Mouse (Mus musculus): ENCODE data around the gene Pacs2. TPM values are rescaled to one million over a fixed set of nuclear protein-coding genes. Genes with fewer than 3 reads are reported as not detected.
A peak's percentile ranks its signal among the peaks of the same experiment; 100 is the strongest.

Gene Pacs2
- 10 to 100 TPM; 51.8 to 54.4 TPM for total RNA-seq (2021)
- long read RNA-seq, experiment 1, full-length matches to known transcripts, result 26 of 66 reads
- long read RNA-seq, experiment 1, partial matches to known transcripts, result 13 of 66 reads
- long read RNA-seq, experiment 1, other reads (novel, unspliced or antisense), result 27 of 66 reads
- long read RNA-seq, experiment 2, full-length matches to known transcripts, result 28 of 78 reads
- long read RNA-seq, experiment 2, partial matches to known transcripts, result 28 of 78 reads
- long read RNA-seq, experiment 2, other reads (novel, unspliced or antisense), result 22 of 78 reads

DNA sequence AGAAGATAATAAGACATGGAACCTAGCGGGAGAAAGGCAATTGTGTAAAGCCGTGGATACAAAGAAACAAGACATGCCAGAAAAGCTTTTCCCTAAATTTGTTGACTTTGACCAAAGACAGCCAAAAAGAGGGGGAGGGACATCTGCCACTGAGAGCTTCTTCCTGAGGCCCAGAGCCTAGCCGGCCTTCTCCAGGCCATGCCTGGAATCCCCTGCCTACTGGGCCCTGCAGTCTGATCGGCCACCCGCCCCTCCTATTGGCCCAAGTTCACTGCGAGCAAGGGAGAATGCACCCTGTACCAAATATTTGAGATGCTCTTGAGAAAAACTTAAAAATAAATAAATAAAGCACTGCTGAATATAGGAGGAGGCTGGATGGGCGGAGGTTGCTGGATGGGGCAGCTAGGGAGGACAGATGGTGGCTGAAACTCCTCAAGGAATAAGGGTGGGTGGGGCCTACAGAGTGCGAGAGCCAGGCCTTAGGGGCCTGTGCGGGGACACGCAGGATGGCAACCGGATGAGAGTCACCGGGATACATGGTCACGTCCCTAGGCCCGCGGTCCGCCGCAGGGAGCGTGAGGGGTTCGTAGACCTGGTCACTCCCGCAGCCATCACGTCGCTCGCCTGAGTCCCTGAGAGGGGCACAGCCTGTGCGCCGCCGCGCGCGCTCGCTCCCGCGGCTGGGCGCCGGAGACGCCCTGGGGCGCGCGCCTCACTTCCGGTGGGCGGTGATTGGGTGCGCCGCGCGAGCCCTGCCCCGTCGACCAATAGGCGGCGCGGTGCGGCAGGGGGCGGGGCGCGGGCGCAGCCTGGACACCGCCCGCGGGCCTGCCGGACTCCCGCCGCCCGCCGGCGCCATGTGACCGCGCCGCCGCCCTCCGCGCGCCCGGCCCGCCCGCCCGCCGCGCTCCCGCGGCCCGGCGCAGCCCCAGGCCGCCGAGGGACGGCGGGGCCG lies at the start of gene Pacs2:
Gene Pacs2, plus strand, starts transcription at position 905 of the 955 bp plus-strand sequence.
- DNase-seq, result peak; percentile 98

DNA sequence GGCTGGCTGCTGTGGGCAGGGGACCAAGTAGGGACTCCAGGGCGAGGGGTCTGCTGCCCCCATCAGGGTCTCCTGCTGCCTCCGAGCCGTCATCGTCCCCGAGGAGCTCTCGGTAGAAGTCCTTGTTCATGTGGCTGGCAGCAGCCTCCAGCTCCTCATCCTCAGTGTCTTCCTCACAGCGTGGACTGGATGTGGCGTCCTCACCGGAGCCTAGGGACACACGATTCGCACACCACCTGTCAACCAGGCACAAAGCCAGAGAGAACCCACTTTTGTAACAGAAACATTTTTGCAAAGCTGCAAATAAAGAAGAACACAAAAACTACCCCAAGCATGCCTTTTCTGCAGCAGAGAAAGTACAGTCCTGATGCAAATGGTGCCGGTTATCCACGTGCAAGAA lies 48.5 kb upstream of the Pacs2 start:
- no peak for DNase-seq

DNA sequence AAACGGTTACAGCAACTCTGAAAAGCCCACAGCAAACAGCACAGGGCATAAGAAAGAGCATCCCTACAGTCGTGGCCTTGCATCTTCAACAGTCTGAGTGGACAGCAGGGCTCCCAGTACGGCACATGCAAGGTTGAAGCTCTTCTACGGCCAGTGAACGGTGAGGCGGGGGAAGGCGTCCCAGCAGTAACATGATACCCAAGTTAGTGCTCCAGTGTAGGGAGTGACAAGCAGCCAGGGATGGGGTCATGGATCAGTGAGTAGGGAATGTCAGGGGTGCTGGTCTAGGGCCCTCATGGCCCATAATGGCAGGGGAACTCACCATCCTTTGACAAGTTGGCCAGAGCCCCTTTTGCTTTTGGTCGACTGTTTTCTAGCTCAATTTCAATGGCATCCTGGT lies 45.4 kb upstream of the Pacs2 start:
- DNase-seq, result no peak

DNA sequence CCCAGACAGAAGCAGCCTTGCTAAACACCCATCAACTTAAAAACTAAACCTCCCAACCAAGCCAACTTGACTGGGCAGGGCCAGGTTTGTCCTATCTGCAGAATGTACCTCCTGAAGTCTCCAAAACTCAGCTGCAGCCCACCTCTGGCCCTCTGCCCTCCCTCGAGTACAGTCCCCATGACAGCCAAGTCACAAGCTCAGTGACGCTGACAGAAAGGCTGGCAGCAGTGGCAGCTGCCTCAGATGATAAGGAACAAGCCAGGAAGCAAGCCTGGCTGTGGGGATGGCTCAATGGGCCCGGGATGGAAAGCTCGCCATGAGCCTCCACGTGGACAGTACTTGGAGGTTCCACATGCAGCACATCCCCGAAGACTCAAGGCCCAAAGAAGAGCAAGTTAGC lies 44.7 kb upstream of the Pacs2 start:
- no peak for DNase-seq

DNA sequence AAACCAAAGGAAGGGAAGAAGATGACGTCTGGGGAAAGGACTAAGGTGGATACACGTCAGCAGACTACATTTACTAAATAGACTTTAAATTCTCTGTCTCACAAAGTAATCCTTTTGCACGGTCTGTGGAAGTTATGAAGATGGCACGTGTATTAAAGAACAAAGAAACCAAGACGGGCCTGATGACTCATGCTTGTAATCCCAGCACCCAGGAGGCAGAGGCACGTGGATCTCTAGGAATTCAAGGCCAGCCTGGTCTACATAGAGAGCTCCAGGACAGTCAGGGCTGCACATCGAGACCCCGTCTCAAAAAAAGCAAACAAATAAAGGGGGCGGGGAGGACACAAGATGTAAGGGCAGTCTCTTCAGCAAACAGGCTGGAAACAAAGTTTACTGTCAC lies 39.6 kb upstream of the Pacs2 start:
- no peak for DNase-seq

DNA sequence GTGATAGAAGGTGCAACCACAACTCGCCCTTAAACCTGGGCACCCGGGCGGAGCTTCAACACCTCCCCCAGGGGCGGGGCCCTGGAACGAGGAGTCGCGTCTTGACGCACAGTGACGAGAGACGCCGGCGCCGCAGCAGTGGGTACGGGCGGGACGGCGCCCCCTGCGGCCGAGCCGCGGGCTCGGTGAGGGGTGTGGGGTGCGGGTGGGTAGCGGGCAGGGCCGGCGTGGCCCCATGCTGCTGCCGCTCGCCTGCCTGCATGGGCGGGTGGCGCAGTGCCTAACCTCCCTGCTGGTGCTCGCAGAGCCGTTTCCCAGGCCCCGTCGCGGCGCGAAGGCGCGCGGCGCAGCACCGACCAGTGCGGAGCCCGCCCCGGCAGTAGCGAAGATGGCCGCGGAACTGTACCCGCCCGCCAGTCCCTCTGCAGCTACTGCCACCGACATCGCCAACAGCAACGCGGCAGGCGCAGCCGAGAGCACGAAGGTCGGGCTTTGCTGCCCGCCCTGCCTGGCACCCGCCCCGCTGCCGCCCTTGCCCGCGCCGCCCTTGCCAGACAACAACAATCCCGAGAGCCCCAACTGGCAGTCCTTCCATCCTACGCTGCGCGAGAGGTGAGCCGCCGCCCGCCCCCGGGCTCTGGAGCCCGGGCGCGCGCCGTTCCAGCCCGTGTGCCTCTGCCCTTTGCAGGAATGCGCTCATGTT lies 37.8 kb upstream of the Pacs2 start, which contains the start of gene Btbd6:
Gene Btbd6, plus strand, starts transcription at position 112 of the 703 bp plus-strand sequence.
- DNase-seq, result peak; percentile 88

DNA sequence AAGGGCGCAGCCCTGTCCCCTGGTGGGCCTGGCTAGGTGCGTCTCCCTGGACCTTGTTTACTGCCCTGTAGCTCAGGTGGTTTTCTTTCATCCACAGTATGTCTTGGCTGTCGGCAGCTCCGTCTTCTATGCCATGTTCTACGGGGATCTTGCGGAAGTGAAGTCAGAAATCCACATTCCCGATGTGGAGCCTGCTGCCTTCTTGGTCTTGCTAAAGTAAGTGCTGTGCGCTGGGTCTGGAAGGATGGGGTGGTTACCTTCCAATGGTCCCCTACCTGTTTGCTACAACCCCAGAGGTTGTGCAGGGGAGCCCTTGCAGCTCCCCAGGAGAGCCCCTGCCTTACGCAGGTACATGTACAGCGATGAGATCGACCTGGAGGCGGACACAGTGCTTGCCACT lies 37.2 kb upstream of the Pacs2 start:
- no peak for DNase-seq

DNA sequence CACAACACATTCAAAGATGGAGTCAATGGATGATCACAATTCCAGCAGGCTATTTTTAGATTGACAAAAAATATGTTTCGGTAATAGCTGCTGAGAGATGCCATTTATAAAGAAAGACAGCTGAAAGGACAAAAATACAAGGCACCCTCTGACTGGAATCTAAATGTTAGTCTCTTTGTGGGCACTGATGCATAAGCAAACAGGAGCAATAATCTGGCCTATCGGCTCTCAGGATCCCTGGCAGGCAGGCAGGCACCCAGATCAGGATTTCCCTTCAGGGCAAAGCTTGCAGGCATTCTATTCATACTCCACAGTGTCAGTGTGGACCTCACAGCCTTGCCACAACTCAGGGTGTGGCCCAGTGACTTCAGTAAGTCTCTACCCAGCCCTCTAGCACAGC lies 32.3 kb upstream of the Pacs2 start:
- DNase-seq, result no peak

DNA sequence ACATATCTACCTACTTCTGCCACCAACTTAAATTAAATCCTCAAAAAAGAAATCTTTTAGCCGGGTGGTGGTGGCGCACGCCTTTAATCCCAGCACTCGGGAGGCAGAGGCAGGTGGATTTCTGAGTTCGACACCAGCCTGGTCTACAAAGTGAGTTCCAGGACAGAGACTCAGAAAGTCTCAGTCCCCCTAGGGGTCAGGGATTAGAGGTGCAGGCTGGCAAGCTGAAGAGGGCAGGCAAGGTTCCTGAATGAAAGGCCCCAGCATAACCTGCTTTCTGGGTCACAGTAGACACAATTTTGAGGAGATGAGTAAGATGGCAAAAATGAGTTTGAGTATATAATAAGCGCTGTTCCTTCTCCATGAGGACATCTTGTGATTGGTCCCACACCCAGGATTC lies 29.0 kb upstream of the Pacs2 start:
- no peak for DNase-seq

DNA sequence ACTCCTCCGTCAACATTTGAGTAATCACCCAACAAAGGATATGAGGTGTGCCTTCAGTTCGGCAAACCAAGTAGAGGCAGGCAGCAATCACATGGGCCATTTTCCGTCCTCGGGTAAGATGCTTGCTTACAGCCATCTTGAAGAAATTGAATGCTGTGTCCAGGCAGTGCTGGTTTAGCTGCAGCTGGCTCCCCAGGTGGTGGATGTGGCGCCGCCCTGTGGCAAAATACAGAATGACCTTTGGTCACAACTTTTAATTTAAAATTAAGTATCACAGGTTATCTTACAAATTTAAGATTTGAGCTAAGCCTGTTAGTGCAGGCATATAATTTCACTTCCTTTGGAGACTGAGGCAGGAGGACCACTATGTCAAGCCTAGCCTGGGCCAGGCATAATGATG lies 26.4 kb upstream of the Pacs2 start:
- peak; percentile 70 for DNase-seq

DNA sequence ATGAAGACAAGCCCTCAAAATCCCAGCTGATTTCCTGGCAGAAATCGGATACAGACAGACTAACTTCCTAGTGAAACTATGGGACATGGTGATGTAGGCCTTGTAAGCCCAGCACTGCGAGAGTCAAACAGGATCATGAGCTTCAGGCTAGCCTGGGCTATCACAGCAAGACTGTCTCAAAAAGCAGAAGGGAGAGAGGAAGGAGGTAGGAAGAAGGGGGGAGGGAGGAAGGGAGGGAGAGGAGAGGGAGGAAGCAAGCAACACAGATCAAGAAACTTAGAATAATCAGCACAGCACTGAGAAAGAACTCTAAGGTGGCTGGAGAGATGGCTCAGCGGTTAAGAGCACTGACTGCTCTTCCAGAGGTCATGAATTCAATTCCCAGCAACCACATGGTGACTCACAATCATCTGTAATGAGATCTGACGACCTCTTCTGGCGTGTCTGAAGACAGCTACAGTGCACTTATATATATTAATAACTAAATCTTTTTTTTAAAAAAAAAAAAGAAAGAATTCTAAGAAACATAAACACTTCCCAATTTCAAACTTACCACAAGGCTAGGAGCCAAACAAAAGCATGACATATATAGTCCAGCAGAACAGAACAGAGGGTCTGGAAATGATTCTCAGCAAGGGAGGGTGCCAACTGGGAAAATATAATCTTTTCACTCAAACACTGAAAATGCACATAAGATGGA lies 23.5 kb upstream of the Pacs2 start:
- DNase-seq, result no peak

DNA sequence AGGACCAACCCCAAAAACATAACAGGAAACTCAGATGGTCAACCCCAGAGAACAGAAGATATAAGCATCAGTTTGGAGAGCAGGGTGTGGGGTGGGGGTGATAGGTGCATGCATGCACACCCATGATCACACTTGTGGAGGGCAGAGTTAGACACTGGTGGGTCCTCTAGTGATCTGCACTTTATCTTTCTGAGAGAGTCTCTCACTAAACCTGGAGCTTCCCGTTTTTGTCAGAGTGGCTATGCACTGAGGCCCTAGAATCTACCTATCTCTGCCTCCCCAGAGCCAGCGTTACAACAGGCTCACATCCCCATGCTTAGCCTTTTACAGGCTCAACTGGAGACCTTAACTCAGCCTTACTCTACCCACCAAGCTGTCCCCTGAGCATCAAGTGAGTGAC lies 22.9 kb upstream of the Pacs2 start:
- no peak for DNase-seq

DNA sequence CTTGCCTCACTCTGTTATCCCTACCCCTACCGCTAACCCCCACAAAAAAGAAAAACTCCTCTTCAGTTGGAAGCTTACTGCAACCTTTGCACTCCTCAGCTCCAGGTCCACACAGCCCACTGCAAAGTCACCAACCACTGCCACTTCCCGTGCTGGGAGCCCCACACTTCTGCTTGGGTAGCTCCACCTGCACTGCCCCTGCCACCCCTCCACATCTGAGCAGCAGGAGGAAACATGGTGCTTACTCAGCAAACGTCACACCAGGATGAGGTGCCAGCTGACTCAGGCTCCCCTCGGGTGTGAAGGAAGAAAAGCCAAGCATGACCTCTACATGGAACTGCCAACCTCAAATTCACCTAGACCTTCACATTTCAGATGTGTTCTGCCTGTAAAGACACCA lies 20.2 kb upstream of the Pacs2 start:
- no peak for DNase-seq

DNA sequence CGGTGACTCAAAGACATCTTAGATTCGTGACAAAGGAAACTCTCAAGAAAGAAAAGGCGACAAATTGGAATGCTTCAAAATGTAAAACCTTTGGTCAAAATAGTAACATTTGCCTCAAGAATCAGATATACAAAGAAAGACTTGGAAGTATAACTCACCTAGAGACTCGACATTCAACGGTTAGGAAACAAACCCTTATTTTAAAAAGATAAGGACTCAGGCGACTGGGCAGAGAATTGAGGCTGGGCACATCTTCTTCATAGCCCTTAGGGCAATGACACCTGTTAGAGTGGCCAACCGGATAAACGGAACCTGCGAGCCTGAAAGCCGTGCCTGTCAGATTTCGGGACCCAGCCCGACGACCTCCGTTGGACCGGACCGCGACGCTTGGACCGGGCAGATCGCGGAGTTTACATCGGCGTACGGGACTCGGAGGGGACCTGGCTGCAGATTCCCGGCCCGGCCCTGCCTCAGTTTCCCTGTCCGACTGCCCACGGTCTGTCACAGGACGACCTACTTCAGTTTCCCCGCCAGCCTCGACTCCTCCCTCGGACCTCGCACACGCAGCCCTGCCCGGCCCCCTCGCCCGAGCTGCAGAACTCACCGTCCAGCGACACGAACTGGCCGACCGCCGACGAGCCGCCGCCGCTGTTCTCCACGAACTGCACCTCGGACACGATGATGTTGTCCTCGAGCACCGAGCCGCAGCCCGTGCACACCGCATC lies 14.6 kb upstream of the Pacs2 start:
- no peak for DNase-seq

DNA sequence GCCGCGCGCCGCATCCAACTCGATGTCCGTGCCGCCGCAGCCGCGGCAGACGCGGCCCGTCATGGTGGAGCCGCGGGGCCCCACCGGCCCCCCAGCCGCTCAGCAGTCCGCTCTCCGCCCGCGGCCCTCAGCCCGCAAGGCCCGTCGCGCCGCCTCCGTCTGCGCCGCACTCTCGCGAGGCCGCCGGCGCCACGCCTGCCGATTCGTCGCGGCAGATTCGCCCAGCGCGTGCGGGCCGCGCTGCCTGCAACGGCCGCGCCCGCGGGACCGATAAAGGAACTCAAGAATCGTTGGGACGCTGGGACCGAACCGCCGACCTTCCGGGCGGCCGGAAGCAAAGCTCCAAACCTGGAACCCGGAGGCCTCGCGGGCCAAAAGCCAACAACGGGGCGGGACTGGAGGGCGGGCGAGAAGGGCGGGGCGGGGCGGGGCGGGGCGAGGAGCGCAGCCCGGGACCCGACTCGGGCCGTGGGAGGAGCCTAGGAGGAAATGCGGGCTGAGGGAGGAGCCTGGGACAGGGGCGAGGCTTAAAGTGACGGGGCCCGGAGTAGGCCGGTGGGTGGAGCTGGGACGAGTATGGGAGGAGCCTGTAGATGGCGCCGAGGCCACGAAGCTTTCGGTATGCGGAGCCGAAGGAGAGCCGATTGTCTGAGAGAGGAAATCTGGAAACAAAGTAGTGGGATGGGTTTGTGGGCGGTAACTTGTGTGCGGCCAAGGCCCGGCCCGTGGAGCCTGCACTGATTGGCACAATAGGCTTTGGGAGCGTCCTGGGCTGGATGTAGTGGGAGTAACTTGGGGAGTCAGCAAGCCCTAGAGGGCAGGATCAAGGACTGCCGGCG lies 13.8 kb upstream of the Pacs2 start, which contains the start of gene Brf1:
Gene Brf1, minus strand, starts transcription at position 411 of the 839 bp plus-strand sequence.
- peak; percentile 94 for DNase-seq

DNA sequence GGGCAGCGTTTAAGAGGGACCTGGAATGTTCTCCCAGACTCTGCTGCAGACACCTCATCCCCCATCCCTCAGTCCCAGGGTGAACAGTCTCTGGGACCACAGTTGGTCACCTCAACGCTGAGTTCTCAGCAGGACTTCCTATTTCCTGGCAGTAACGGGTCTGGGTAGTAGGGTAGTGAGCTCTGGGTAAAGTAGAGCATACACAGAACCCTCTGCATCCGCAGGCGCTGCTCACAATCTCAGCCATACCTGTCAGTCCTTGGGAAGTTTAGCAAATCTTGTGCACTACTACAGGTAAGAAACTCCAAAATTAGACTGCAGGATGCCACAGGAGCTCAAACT lies 13.2 kb upstream of the Pacs2 start:
- no peak for DNase-seq

DNA sequence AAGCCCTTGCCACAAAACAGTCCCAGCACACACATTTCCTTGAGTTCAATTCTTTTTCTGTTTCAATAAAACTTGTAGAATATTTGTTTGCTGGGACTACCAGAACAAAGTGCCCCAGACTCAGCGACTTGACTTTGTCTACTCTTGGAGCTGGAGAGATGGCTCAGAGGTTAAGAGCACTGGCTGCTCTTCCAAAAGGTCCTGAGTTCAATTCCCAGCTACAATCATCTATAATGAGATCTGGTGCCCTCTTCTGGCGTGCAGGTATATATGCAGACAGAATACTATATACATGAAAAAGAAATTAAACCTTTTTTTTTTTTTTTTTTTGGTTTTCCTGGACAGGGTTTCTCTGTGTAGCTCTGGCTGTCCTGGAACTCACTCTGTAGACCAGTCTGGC lies 11.6 kb upstream of the Pacs2 start:
- DNase-seq, result no peak

DNA sequence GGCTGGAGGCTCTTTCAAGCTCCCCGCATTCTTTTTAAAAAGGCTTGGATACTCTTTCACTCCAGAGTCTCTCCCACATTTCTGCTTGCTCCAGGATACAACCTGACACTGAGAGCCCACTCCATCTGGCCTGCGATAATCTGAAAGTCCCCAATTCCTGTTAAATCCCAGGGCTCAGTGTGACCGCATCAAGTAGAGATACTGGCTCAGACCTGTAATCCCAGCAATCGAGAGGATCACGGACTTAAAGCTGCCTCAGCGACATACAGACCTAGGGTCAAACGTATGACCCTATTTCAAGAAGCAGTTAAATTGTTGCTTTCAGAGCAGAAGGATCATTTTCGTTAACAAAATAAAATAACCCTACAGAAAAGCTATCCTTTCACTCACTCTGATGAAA lies 10.3 kb upstream of the Pacs2 start:
- no peak for DNase-seq

DNA sequence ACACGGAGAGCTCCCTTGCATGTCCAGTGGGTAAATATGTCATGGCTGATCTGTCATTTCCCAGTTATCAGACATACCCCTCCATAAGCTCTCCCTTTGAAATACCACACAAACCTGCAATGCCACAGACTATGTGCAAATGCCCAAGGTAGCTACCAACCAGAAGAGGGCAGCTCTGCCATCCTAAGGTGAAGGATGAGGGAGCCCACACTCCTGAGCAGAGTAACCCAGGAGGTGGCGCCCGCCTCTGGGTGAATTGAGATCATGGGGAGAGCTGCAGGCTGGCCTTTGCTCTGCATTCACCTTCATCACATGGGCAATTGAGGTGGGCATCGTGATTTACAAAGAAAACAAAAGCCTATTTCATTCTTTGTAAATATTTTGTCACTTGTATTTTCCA lies 9.3 kb upstream of the Pacs2 start:
- DNase-seq, result peak; percentile 59

DNA sequence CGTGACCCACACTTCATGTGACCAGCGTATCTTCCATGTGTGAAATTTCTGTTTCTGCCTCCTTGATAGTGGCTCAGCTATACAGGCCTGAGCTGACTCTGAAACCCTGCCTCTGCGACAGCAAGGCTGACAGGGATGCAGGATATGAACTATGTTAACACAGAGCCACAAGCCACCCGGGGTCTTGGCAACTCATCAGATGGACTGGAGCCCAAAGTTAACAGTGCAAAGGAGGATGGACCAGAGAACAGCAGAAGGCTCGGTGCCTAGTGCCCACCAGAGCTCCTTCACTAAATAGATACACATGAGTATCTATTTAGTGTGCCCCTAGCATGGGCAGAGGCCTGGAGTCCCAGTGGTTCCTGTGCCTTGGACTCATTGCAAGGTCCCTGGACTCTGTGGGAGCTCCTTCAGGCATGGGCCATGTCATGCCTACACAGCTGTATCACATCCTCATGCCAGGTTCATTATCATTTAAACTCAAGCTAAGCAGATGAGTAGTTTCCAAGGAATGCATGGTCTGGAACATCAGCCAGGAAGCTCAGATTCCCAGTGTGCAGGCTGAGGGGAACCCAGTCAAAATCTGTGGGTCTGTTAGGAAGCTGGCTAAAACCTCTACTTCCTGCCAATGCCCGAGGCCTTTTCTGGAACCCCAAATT lies 2.5 kb upstream of the Pacs2 start:
- DNase-seq, result no peak

Data from gastrocnemius, postnatal 10 days (tissue).